Mouse (Mus musculus): ENCODE results near the gene Alb.

Gene Alb

GRCm38 (mm10) chr5:90460619-90461018 is at the start of gene Alb:
Alb (plus strand) TSS chr5:90460897.
- no peak for DNase-seq (ENCODE audit: inconsistent age in 2 of 2, low spot score in 1 of 2)

- peak in 1 of 2 experiments; percentile 35 for DNase-seq (ENCODE audit: inconsistent age in 2 of 2, low spot score in 1 of 2)
Observed at GRCm38 (mm10) chr5:90414142-90414924, 46.4 kb upstream of the Alb start.

- DNase-seq (ENCODE audit: inconsistent age in 2 of 2, low spot score in 1 of 2): no peak
Observed at GRCm38 (mm10) chr5:90414925-90415295, 45.8 kb upstream of the Alb start.

- no peak for DNase-seq (ENCODE audit: inconsistent age in 2 of 2, low spot score in 1 of 2)
Observed at GRCm38 (mm10) chr5:90424625-90425024, 36.1 kb upstream of the Alb start.

- no peak for DNase-seq (ENCODE audit: inconsistent age in 2 of 2, low spot score in 1 of 2)
Observed at GRCm38 (mm10) chr5:90425191-90425590, 35.5 kb upstream of the Alb start.

GRCm38 (mm10) chr5:90431053-90431452 is 29.6 kb upstream of the Alb start:
- DNase-seq (ENCODE audit: inconsistent age in 2 of 2, low spot score in 1 of 2): no peak

- no peak for DNase-seq (ENCODE audit: inconsistent age in 2 of 2, low spot score in 1 of 2)
Observed at GRCm38 (mm10) chr5:90439157-90439556, 21.5 kb upstream of the Alb start.

- no peak for DNase-seq (ENCODE audit: inconsistent age in 2 of 2, low spot score in 1 of 2)
Observed at GRCm38 (mm10) chr5:90447577-90447976, 13.1 kb upstream of the Alb start.

- no peak for DNase-seq (ENCODE audit: inconsistent age in 2 of 2, low spot score in 1 of 2)
Observed at GRCm38 (mm10) chr5:90449961-90450360, 10.7 kb upstream of the Alb start.

- DNase-seq (ENCODE audit: inconsistent age in 2 of 2, low spot score in 1 of 2): no peak
Observed at GRCm38 (mm10) chr5:90452711-90453110, 8.0 kb upstream of the Alb start.

- no peak for DNase-seq (ENCODE audit: inconsistent age in 2 of 2, low spot score in 1 of 2)
Observed at GRCm38 (mm10) chr5:90457241-90457640, 3.5 kb upstream of the Alb start.

- no peak for DNase-seq (ENCODE audit: inconsistent age in 2 of 2, low spot score in 1 of 2)
Observed at GRCm38 (mm10) chr5:90458727-90459126, 2.0 kb upstream of the Alb start.

GRCm38 (mm10) chr5:90466806-90467205 is 6.1 kb downstream of the Alb start:
- DNase-seq (ENCODE audit: inconsistent age in 2 of 2, low spot score in 1 of 2): no peak

- DNase-seq (ENCODE audit: inconsistent age in 2 of 2, low spot score in 1 of 2): no peak
Observed at GRCm38 (mm10) chr5:90467245-90467644, 6.5 kb downstream of the Alb start.

- DNase-seq (ENCODE audit: inconsistent age in 2 of 2, low spot score in 1 of 2): no peak
Observed at GRCm38 (mm10) chr5:90470836-90471235, 10.1 kb downstream of the Alb start.

GRCm38 (mm10) chr5:90473902-90474301 is 13.2 kb downstream of the Alb start:
- no peak for DNase-seq (ENCODE audit: inconsistent age in 2 of 2, low spot score in 1 of 2)

GRCm38 (mm10) chr5:90474369-90474768 is 13.7 kb downstream of the Alb start:
- peak; percentile 21 to 66 for DNase-seq (ENCODE audit: inconsistent age in 2 of 2, low spot score in 1 of 2)

- DNase-seq (ENCODE audit: inconsistent age in 2 of 2, low spot score in 1 of 2): no peak
Observed at GRCm38 (mm10) chr5:90476741-90477140, 16.0 kb downstream of the Alb start.

GRCm38 (mm10) chr5:90477308-90478140 is 16.8 kb downstream of the Alb start:
- no peak for DNase-seq (ENCODE audit: inconsistent age in 2 of 2, low spot score in 1 of 2)

- no peak for DNase-seq (ENCODE audit: inconsistent age in 2 of 2, low spot score in 1 of 2)
Observed at GRCm38 (mm10) chr5:90478886-90479285, 18.2 kb downstream of the Alb start.

GRCm38 (mm10) chr5:90485597-90485996 is 24.9 kb downstream of the Alb start:
- DNase-seq (ENCODE audit: inconsistent age in 2 of 2, low spot score in 1 of 2): no peak

- no peak for DNase-seq (ENCODE audit: inconsistent age in 2 of 2, low spot score in 1 of 2)
Observed at GRCm38 (mm10) chr5:90488323-90488722, 27.6 kb downstream of the Alb start.

Measured in adrenal gland, adult (tissue).